Mouse (Mus musculus): ENCODE measurements around the gene Sit1.

Sit1 gene

DNA sequence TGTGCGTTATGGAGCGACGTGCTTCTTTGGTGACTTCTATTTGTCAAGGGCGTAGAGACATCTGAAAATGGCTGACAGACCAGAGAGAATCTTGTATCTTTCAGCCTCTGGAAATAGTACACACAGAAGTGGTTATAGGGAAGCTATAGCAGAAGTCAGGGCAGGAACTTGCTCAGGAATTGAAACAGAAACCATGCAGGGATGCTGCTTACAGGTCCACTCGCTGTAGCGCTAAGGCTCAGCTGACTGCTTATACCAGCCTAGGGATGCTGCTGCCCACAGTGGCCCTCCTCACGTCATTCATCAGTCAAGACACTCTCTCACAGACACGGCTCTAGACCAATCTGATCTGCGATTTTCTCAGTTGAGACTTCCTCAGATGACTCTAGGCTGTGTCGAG lies 13.2 kb downstream of the Sit1 start:
- no peak for DNase-seq (ENCODE audit: low read depth, low spot score)

DNA sequence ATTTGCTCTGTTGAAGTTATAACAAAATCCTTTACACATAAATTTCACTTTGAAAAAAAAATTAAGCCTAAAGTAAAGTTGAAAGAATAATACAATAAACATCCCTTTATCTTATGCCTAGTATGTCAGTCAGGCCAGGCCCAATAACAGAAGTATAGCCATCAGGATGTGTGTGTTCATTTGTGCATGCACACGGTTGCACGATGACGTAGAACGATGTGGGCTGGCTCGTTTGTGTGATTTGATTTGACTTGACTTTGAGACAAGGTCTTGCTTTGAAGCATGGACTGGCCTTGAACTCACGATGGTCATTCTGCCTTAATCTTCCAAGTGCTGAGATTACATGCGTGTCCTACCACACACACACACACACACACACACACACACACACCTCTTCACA lies 16.7 kb downstream of the Sit1 start:
- no peak for DNase-seq (ENCODE audit: low read depth, low spot score)

DNA sequence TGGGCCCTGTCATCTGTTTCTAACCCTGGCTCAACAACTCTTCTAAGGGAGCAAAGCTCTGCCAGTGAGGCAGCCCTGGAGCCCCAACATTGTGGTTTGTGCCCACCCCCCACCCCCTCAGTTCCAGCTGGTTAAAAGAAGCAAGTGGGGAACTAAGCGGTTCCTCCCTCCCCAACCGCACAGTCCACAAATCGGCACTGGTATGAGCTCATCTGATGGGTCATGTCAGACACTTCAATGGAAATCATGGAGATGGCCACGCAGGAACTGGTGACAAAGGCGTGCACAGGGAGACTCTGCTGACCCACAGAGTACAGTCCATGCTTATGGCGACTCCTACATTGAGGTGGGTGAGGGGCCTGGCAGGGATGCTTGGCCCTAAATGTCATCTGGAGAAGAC lies 17.6 kb downstream of the Sit1 start:
- DNase-seq (ENCODE audit: low read depth, low spot score), result no peak

DNA sequence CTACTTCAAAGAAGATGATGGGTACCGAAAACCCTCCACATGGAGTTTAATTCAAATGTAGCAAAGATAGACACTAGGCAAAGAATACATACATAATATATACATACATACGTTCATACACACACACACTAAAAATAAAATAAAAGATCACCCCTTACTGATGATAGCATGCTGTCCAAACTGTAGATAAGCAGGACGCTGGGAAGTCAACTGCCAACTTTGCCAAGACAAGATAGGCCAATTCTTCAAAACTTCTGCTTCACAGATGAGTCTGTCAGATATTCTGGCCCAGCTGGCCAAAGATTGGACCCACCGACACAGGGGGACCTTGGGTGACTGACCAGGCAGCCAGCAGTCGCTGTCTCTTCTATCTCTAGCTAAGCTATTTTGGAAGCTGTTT lies 20.4 kb downstream of the Sit1 start:
- no peak for DNase-seq (ENCODE audit: low read depth, low spot score)

DNA sequence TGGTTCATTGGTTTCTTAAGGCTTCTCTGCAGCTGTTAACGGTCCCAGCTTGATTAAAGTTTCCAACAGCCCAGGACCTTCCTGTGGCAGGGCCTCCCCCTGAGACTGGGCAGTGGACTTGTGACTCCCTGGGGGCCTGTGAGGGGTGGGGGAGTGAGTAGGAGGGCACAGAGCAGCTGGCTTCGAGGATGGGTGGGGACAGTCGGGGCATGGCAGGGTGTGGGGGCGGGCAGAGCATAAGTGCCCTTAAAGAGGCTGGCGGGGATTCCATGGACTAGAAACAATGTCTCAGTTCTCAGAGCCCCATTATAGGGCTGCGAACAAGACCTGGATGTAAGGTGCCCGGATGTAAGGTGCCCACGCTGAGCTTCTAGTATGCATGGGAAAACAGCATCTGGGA lies 26.4 kb downstream of the Sit1 start:
- no peak for DNase-seq (ENCODE audit: low read depth, low spot score)

DNA sequence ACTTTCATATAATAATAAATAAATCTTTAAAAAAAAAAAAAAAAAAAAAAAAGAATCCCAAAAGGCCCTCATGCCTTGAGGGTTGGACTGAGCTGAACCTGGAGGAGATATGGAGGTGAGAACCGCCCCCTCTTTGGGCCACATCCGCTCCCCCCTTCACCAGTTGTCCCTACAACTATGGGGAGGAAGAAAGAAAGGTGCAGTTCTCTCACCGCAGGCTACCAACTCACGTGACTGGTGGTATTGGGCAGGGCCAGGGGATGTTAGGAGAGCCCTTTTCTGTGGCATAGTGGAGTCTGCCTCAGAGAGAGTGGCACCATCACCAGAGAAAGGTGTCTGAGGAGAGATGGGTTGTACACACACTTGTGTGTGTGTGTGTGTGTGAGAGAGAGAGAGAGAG lies 27.1 kb downstream of the Sit1 start:
- DNase-seq (ENCODE audit: low read depth, low spot score), result no peak

DNA sequence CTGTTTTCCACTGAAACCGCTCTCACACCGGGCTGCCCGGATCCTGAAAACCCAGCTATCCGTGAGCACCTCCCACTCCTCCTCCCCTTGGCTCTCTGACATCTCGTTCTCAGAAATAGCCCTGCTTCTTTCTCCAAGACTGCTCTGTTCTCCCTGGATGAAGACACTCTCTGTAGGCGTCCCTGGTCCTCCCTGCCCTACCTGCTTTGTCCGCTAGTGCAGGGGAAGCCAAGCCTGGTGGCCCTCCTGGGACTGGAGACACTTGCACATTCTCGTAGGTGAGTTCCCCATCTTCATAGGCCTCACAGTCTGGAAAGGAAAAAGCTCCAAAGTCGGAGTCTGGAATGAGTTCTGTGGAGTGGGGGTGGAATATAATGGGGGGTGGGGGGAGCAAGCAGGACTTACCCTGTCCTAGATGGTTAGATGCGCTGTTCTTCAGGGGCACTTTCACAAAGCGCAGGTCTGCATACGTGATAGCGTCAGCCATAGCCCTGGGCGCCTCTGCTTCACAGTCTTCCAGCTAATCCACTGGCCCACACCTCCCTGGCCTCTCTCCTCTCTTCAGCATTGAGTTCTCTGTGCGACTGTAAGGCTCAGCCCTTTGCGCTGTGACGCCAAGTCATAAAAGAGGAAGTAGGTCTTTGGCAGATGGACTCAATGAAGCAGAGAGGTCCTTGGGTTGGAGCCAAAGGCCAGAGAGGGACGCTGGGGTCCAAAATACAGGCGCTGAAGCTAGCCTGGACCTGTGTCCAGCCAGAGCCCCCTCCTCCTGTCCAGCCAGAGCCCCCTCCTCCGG lies 29.3 kb downstream of the Sit1 start, which contains the start of gene Cd72:
Gene Cd72, minus strand, starts transcription at position 588 of the 796 bp plus-strand sequence.
- DNase-seq (ENCODE audit: low read depth, low spot score), result no peak

DNA sequence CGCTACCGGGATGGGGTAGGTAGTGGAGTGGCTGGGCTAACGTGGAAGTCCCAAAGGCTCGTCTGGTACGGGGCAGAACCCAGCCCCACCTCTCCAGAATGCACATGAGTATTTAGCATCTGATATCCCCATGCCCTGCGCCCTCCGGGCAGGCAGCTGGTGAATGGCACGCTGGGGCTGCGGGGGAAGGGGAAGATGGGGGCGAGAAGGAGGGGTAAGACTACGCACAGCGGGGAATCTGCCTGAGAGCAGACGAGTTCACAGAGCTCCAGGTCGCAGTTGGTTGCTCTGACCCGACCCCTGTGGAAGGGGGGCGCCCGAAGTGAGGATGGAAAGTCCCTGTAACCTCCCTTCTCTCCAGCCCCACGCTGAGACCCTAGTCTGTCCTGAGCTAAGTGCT lies 30.1 kb downstream of the Sit1 start:
- no peak for DNase-seq (ENCODE audit: low read depth, low spot score)

DNA sequence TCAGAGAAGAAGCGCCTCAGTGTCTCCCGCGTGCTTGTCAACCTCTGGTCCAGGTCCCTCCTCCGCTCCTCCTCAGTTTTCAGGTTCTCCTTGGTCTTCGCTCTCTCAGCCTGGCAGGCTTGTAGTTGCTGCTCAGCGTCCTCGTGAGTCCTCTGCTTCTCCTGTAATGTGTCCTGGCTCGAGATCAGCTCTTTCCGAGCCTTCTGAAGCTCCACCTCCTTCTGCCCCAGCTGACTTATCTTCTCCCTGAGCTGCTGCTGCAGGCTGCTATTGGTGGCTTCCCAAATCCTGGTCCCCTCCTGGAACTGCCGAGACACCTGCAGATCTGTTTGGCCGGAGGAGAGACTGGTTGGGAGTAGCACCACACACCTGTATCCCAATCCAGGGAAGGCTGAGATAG lies 31.2 kb downstream of the Sit1 start:
- DNase-seq (ENCODE audit: low read depth, low spot score), result no peak

DNA sequence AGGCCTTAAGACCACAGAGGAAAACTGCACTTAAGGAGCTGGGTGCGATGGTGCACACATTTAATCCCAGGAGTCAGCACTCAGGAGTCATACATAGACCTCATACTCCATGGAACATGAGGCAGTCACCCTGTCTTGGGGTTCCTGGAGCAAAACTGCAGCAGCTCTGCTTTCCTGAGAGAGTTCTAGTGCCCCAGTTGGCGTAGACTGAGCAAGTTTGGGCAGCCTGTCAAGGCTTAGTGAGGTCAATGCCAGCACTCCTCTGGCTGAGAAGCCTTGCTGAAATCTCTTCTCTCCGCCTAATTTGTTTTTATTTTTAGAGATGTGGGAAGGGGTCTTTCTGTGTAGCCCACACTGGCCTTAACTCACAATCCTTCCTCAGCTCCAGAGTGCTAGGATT lies 35.0 kb downstream of the Sit1 start:
- DNase-seq (ENCODE audit: low read depth, low spot score), result no peak

DNA sequence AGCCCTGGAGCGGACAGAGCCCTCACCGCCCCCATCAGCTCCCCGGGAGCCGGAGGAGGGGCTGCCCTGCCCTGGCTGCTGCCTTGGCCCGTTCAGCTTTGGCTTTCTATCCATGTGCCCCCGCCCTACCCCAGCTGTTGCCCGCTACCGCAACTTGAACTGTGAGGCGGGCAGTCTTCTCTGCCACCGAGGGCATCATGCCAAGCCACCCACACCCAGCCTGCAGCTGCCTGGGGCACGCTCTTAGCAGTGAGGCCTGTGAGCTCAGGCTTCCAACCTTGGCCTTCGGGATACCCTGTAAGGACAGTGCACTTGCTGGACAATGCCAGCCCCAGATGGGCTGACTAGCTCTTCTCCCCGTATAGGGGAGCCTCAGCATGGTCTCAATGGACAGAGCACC lies 36.3 kb downstream of the Sit1 start:
- no peak for DNase-seq (ENCODE audit: low read depth, low spot score)

DNA sequence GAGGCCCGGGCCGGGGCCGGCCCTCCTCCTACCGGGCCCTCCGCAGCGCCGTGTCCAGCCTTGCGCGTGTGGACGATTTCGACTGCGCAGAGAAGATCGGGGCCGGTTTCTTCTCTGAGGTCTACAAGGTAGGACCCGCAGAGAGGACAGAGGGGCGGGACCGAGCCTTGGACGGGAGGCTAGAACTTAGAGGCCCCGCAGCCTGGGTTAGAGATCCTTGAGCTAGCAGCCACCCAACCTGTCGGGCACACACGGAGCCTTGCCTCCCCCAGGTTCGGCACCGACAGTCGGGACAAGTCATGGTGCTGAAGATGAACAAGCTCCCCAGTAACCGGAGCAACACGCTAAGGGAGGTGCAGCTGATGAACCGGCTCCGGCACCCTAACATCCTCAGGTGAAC lies 40.0 kb downstream of the Sit1 start:
- no peak for DNase-seq (ENCODE audit: low read depth, low spot score)

DNA sequence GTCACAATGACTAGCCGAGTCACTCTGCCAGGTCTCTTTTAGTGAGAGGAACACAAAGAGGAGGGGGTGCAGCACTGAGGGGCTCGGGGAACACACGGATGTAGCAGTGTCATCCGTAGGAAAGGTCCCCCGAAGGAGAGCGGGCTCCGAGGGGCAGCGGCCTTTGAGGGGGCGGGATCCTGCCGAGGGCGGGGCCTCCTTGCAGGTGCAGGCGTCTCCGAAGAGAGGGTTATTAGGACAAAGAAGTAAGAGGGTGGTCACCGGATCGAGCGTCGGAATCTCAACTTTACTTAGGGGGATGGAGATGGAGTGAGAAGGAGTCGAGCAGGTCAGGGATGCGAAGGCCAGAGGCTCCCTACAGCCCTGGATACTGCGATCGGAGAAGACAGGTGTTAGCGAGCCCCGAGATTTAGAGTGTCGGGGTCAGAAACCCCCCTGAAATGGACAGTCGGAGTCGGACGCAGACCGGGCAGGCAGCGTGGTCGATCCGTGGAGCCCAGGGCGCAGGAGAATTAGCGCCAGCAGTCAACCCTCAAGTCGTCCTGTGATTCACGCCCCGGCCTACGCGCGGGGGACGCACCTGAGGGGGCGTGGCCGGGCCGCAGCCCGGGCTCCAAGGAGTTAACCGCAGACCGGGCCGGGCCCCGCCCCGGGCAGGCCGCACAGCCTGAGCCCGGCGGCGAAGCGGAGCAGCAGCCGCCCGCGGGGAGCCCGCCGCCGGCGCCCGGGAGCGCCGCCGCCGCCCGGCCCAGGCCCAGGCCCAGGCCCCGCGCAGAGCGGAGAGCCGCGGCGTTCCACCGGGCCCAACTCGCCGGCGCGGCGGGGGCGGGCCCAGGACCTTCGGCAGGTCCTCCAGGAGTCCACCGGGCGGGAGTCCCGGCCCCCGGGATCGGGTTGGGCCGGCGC lies 40.8 kb downstream of the Sit1 start:
- DNase-seq (ENCODE audit: low read depth, low spot score), result no peak

DNA sequence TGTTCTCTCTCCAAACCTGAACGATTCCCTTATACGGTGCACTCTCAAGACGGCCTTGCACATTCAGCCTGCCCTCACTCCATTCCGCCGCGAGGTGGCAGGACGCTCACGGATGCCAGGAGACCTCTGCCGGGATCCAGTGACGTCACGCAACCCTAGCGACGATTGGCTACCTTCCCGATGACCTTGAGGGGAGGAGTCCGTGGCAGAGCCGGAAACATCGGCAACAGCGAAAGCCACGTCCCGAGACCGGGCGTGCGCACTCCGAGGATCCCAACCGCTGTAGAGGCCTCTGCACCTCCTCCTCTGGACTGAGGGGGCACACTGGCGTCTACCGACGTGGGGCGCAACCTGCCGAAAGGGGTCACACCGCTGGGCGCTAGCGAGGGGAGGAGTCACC lies 41.5 kb downstream of the Sit1 start:
- peak; percentile 97 for DNase-seq (ENCODE audit: low read depth, low spot score)

DNA sequence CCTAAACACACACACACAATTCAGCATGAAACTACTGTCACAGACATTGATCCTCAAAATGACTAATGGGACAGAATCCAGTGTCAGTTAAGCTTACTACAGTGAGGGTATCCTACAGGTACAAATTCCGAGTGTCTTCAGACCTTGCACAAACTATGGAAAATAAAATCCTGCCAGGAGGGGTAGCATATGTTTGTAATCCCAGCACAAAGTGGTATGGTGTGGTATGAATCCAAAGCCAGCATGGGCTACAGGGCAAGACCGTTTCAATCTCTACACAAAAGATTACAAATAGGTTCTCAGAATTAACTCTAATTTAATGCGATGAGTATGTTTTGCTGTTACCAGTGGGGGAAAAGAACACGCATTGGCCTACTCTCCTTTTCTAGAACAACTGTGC lies 41.9 kb downstream of the Sit1 start, which contains the start of gene Tesk1:
Gene Tesk1, plus strand, starts transcription at position 301 of the 400 bp plus-strand sequence.
- DNase-seq (ENCODE audit: low read depth, low spot score), result no peak

DNA sequence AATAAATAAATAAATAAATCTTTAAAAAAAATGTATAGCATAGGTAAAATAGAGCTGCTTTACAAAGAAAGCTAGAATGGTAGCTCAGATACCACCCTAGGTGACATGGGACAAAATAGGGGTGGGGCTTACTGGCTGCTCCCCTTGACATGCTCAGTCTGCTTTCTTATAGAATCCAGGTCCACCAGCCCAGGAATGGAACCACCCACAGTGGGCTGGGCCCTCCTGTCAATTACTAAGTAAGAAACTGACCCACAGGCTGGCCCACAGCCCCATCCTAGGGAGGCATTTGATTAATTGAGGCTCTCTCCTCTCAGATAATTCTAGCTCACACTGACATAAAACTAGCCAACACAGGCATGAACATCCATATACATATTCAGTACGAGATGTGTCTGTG lies 50.7 kb downstream of the Sit1 start:
- DNase-seq (ENCODE audit: low read depth, low spot score), result no peak

All from brain, embryonic 18.5 days (tissue).